Mouse (Mus musculus) CD8-positive naive resting alpha-beta T cell, adult 57 days (primary cell): ENCODE measurements around the gene Fam162b. TPM values are rescaled to one million over a fixed set of nuclear protein-coding genes. Genes with fewer than 3 reads are reported as not detected.

ENCODE experiments used
- total RNA-seq: library from RNA; stranded (reverse); gene quantifications from one replicate; pipeline ENCODE4 v1.2.4, GENCODE M21; 2023

The Fam162b gene
- total RNA-seq = not detected

DNA sequence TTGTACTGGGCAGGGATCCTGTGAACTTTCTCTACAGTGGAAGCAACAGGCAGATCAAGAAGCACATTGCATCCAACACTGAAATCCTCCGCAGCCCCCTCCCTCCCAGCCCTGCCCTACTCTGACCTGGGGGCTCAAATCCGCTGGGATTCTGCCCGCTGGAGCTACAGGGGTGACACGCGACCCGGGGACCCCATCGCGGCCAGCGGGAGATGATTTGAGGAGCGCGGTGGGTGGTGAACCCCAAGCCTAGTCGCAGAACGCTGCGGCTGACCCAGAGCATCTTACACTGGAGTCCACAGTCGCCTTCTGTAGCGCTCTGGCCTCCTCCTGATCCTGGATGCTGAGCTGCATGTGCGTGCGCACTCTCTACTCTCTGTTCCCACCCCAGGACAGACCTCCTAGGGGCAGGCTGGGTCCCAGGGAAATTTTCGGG is at the start of gene Fam162b:
Gene Fam162b (minus strand): TSS at position 379 of the 436 bp plus-strand sequence.

GRCm38 (mm10) chr10:51631411-51632136 is 41.3 kb upstream of the Fam162b start, which contains the start of gene Gprc6a:
Gene Gprc6a, minus strand, starts transcription at chr10:51631461.

Other genes starting within 250 kb of the Fam162b start
- gene Gm49339, start 109.9 kb downstream of the Fam162b start, total RNA-seq = 1.8 TPM
- gene Lilr4b, start 109.9 kb downstream of the Fam162b start, total RNA-seq = 7.3 TPM
- 8.7 TPM for gene Lilrb4a, start 99.6 kb downstream of the Fam162b start, total RNA-seq
- gene Gprc6a, start 40.9 kb upstream of the Fam162b start, total RNA-seq = not detected
- not detected for gene Rfx6, start 87.2 kb upstream of the Fam162b start, total RNA-seq